Mouse (Mus musculus) embryo, embryonic 11 days (tissue): ENCODE measurements around the gene Ovch2.

ENCODE experiments used
- DNase-seq: peaks from one replicate; pipeline ENCODE4 v3.0.0-alpha.2; 2015

Ovch2 gene

GRCm38 (mm10) chr7:107742963-107743465 is 58.0 kb downstream of the Ovch2 start:
- no peak for DNase-seq

GRCm38 (mm10) chr7:107738726-107739125 is 62.3 kb downstream of the Ovch2 start:
- peak; percentile 58 for DNase-seq

GRCm38 (mm10) chr7:107733162-107733561 is 67.8 kb downstream of the Ovch2 start:
- DNase-seq = no peak
